Mouse (Mus musculus): ENCODE data around the gene Dpep1.
A peak's percentile ranks its signal among the peaks of the same experiment; 100 is the strongest.

DNA sequence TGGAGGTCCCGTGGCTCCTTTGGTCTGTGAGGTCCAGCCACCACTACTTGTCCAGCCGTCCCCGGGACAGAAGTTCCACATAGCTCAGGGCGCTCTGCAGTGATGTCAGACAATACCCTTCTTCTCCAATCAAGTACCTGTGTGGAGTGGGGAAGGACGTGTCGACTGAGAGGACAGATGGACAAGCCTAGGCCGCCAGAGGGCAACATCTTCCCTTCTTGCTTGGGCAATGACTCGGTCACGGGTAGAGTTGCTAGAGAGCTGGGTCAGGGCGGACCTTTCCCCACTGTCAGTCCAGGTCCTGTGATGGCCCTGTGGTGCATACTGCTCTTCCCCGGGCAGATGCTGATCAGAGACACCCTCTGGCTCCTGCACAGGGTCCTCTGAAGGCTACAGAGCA lies 57.0 kb downstream of the Dpep1 start:
- TF ChIP-seq CTCF (conservative IDR thresholded peaks at IDR 0.05; ENCODE audit: insufficient read depth, insufficient read length, low read depth, low read length) (peak; percentile 69), POLR2A (IDR thresholded peaks at IDR 0.05; ENCODE audit: low read depth, low read length) (no peak)

Measured in kidney, adult 2 months (tissue).